Mouse (Mus musculus) layer of hippocampus, adult 8-10 months (tissue): Measurements from ENCODE around the gene 4933430I17Rik. TPM values are rescaled to one million over a fixed set of nuclear protein-coding genes. Genes with fewer than 3 reads are reported as not detected.

Experiments used
- total RNA-seq, 4 experiments: library from RNA; stranded (reverse); gene quantifications; 2 replicates each; pipeline ENCODE4 v1.2.4; 2022

4933430I17Rik gene
- total RNA-seq, 4 experiments from 2014 or later: 0.23 to 0.59 (median 0.55) TPM; not detected in 1

Other genes with a start within 250 kb of the 4933430I17Rik start
- gene Fkbp15, start 164.8 kb upstream of the 4933430I17Rik start, total RNA-seq: 10 to 100 TPM; 40.7 to 49.8 (median 46.1) TPM
- gene Slc31a1, start 164.6 kb upstream of the 4933430I17Rik start, total RNA-seq: 10 to 100 TPM; 11.1 to 14.0 (median 12.6) TPM
- gene Cdc26, start 116.7 kb upstream of the 4933430I17Rik start, total RNA-seq: 10 to 100 TPM; 52.6 to 57.3 (median 53.7) TPM
- 10 to 100 TPM; 12.6 to 16.1 (median 14.0) TPM for gene Prpf4, start 116.6 kb upstream of the 4933430I17Rik start, total RNA-seq
- gene Rnf183, start 90.1 kb upstream of the 4933430I17Rik start, total RNA-seq: not detected
- gene Wdr31, start 54.5 kb upstream of the 4933430I17Rik start, total RNA-seq: 10 to 100 TPM in 1 of 4 experiments, 1 to 10 TPM in 3; 7.7 to 10.0 (median 8.5) TPM
- gene Bspry, start 45.3 kb upstream of the 4933430I17Rik start, total RNA-seq: under 1 TPM in 3 of 4 experiments, not detected in 1; 0.28 to 0.43 (median 0.30) TPM
- gene Hdhd3, start 21.9 kb upstream of the 4933430I17Rik start, total RNA-seq: 10 to 100 TPM in 1 of 4 experiments, 1 to 10 TPM in 3; 8.6 to 11.5 (median 9.6) TPM
- 10 to 100 TPM; 28.4 to 34.6 (median 30.9) TPM for gene Alad, start 5.5 kb upstream of the 4933430I17Rik start, total RNA-seq
- gene Pole3, start 301 bp upstream of the 4933430I17Rik start, total RNA-seq: 10 to 100 TPM; 27.5 to 29.7 (median 27.9) TPM
- gene Rgs3, start 34.5 kb downstream of the 4933430I17Rik start, total RNA-seq: 10 to 100 TPM; 24.2 to 29.3 (median 26.5) TPM